Mouse (Mus musculus) cortical plate, adult 2 months (tissue): Measurements from ENCODE around the gene Il15ra. TPM values are rescaled to one million over a fixed set of nuclear protein-coding genes. Genes with fewer than 3 reads are reported as not detected.

Source experiments
- H3K27ac ChIP-seq: fragments of 200-500 bp; 2 replicates; pipeline ENCODE4 v1.5.1; 2012; ENCODE audit warnings: low read length, control low read depth, inconsistent platforms; ENCODE audit not compliant: insufficient read depth
- H3K4me1 ChIP-seq: fragments of 200-500 bp; 2 replicates; pipeline ENCODE4 v1.6.1; 2011; ENCODE audit warnings: low read length; ENCODE audit not compliant: control insufficient read depth, insufficient read depth
- H3K4me3 ChIP-seq: fragments of 200-500 bp; 2 replicates; pipeline ENCODE4 v1.5.1; 2011; ENCODE audit warnings: mild to moderate bottlenecking, low read length, control low read depth; ENCODE audit not compliant: insufficient read depth
- CTCF ChIP-seq: fragments of 200-500 bp; IDR thresholded peaks from 2 replicates; pipeline ENCODE4 v1.5.1; 2011; ENCODE audit warnings: mild to moderate bottlenecking, control low read depth, low read length; ENCODE audit not compliant: insufficient read depth; ENCODE audit errors: extremely low read depth
- POLR2A ChIP-seq: fragments of 200-500 bp; IDR thresholded peaks from 2 replicates; pipeline ENCODE4 v1.6.1; 2011; ENCODE audit warnings: mild to moderate bottlenecking, low read length, control low read depth; ENCODE audit not compliant: insufficient read depth; ENCODE audit errors: extremely low read depth
- polyA plus RNA-seq: library from polyadenylated mRNA; depleted of rRNA; stranded (reverse); fragments of >200 nt; gene quantifications from 2 replicates; pipeline ENCODE4 v1.2.3, GENCODE M21; 2012; rRNA removed

The Il15ra gene
- polyA plus RNA-seq: 19.0 and 21.7 TPM in 2 replicates

DNA sequence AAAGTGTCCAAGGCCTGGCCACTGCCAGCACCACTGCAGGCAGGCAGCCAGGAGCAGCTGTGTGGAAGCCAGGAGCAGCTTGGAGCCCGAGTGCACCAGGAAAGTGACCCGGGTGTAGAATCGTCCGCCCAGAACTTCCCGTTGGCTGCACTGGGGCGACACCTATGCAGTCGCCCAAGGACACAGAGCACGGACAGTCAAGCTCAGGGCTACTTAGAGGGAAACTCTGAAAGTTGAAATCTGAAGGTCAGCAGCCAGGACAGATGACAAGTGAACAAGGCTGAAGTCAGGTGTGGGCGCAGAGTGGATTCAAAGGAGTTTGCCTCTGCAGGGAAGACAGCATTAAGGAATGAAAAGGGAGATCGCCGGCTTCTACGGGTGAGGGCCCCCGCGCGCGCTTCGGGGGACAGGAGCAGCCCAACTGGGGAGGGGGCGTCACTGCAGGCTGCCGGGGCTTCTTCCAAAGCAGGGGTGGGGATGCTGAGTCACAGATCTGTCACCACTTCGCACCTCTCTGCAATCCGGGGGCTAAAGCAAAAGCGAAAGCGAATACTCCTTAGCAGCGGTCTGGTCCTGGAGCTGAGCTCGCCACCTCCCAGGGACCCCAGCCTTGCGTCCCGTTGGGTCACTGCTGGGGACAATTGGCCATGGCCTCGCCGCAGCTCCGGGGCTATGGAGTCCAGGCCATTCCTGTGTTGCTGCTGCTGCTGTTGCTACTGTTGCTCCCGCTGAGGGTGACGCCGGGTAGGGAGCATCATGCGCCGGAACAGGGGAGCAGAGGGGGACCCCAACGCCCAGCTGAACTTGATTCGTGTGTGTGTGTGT is at the start of gene Il15ra:
Il15ra (plus strand) TSS at position 90 of the 825 bp plus-strand sequence.
- Histone ChIP-seq H3K4me3 (peak within 1 kb of the TSS; percentile 82), H3K4me1 (peaks cover 1% of the 10 kb centered on the region), H3K27ac (peak within 1 kb of the TSS; percentile 69; the same call in 1 of the 2 replicates)
- TF ChIP-seq CTCF (no peak), POLR2A (no peak)

DNA sequence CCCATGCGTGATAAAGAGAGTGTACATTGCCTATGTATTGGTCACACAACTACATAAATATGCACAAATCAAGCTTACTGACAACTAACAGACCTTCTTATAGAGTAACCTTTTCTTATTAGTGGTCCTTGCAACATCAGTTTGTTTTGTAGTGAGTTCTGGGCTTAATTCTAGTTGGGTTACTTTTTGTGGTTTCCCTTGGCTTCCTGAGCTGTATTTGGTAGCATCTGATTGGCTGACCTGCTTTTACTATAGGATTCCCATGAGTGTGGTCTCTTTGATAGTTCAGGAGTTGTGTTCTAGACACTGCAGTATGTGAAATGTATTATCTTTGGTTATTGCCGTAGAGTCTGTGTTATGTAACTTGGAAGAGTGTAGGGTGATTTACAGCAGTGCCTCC is 47.5 kb upstream of the Il15ra start:
- Histone ChIP-seq H3K4me1 (peaks cover 5% of the 10 kb centered on the region; the same call in 1 of the 2 replicates), H3K4me3 (no peak overlapping the region), H3K27ac (no peak overlapping the region)
- no peak for TF ChIP-seq CTCF

DNA sequence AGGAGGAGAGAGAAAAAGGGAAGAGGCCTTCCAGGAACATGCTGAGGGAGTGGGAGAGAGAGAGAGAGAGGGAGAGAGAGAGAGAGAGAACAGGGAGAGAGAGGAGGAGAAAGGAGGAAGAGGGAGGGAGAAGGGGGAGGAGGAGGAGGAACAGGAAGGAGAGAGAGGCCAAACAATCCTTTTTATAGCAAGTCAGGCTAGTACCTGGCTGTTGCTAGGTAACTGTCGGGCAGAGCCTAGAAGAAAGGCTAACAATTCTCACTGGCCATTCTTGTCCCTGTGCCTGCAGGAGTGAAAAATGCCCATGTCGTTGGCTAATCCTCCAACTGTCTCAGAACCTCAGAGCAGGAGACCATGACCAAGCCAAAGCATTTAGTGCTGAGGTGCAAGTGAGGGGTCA is 45.8 kb upstream of the Il15ra start:
- H3K27ac ChIP-seq: no peak overlapping the region
- H3K4me3 ChIP-seq: no peak overlapping the region
- TF ChIP-seq POLR2A (no peak), CTCF (no peak)
- H3K4me1 ChIP-seq: peaks cover 5% of the 10 kb centered on the region; the same call in 1 of the 2 replicates

DNA sequence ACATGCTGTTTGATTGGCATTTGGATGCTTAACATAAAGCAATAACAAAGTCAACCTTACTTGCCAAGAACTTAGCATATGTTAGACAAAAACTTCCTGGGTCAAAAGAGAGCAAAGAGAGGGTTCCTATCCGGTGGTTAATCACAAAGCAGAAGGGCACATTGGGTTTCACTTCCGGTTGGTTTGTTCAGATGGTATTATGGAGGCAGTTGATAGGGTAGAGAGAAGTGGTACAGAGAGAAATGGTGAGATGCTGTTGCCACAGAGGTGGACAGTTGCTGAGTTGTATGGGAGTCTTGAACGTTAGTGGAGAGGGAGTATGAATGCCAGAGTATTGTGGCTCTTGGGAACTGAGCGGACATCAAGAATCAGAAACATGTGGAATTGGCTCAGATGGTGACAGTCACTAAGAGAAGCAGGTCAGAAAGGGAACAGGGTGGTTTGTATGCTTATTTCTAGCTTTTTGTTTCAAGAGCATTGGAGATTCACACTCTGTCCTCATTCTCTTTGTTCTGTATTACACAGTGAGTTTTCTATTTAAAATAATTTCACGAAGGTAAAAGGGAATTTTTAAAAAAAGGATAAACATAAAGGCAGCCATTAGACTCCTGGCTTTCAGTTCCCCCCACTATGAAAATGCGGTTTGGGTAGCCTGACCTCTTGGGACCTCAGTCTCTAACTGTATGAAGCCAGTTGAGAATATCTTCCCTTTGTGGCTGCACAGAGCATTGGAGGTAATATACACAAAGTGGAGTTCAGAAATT is 42.8 kb upstream of the Il15ra start:
- Histone ChIP-seq H3K4me3 (no peak overlapping the region), H3K4me1 (peaks cover 3% of the 10 kb centered on the region; the same call in 1 of the 2 replicates), H3K27ac (no peak overlapping the region)
- no peak for TF ChIP-seq CTCF
- TF ChIP-seq POLR2A: no peak

DNA sequence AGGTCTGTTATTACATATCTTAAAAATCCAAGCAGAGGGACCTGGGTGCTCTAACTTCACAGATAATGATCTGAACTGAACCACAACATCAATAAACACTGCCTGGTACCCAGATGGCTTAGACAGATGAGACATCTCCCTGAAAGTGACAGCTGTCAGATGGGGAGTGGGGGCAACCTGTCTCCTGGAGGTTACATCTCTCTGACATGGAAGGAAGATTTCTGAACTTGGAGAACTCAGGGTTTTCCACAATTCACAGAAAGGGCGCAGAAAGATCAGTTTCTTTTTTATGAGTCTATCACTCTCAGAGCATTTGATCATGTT is 42.2 kb upstream of the Il15ra start:
- H3K4me3 ChIP-seq: no peak overlapping the region
- H3K4me1 ChIP-seq: peaks cover 3% of the 10 kb centered on the region; the same call in 1 of the 2 replicates
- no peak overlapping the region for H3K27ac ChIP-seq
- TF ChIP-seq POLR2A: no peak
- TF ChIP-seq CTCF: no peak

DNA sequence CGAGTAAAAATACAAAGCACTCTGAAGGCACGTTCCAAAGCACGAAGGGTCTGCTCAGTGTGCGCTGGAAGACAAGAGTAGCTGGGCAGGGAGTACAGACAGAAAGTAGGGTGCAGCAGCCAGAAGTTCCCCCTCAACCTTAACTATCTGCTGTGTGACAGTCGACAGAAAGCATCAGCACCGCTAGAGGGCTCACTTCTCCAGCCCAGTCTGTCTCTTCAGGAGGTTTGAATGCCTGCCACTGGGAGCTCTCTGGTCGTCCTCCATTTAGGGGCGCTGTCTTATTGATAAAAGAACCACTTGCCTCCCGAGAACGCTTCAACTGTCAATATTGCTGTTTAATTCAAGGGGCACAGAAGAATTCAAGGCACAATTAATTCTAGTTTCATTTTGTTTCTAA is 41.1 kb upstream of the Il15ra start:
- Histone ChIP-seq H3K27ac (no peak overlapping the region), H3K4me3 (no peak overlapping the region), H3K4me1 (peaks cover 3% of the 10 kb centered on the region; the same call in 1 of the 2 replicates)
- no peak for TF ChIP-seq POLR2A
- TF ChIP-seq CTCF: peak; percentile 87

DNA sequence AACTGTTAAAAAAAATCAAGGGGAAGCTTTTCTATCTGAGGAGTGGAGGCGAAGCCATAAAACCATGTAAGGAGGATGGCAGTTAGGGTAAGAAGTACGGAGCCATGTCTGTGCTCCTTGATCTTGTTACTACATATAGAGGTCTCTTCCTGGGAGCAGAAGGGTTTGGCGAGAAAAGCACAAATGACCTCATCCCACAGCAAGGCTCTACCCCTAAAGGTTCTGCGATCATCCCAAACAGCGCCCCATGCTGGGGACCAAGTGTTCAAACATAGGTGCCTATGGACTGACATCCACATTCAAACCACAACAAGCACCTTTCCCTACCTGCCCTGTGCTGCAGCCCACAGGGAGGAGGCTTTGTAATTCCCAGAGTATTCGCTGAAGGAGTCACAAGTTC is 40.7 kb upstream of the Il15ra start:
- TF ChIP-seq CTCF: 0 out of 2 replicates have a peak, but pooled peaks have one; percentile 15
- no peak for TF ChIP-seq POLR2A
- Histone ChIP-seq H3K4me1 (peaks cover 3% of the 10 kb centered on the region; the same call in 1 of the 2 replicates), H3K4me3 (no peak overlapping the region), H3K27ac (no peak overlapping the region)

DNA sequence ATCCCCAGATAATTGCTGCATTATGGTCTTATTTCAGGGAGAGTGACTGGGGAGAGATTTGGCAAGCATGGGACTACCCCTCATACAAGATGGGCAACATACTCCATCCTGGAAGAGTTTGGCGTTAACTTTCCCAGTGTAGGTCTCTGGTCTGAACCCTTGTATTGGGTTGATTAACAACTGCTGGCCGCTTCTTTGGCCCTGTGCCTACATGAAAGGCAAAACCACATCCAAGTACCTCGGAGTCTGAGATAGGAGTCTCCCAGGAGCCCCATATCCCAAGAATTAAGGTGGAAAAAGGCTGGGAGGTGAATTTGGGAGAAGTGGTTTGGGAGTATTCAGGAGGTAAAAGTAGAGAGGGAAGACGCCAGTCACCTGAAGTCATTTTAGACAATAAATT is 40.3 kb upstream of the Il15ra start:
- Histone ChIP-seq H3K4me1 (no peaks in the 10 kb centered on the region), H3K4me3 (no peak overlapping the region), H3K27ac (no peak overlapping the region)
- TF ChIP-seq CTCF (no peak), POLR2A (no peak)

DNA sequence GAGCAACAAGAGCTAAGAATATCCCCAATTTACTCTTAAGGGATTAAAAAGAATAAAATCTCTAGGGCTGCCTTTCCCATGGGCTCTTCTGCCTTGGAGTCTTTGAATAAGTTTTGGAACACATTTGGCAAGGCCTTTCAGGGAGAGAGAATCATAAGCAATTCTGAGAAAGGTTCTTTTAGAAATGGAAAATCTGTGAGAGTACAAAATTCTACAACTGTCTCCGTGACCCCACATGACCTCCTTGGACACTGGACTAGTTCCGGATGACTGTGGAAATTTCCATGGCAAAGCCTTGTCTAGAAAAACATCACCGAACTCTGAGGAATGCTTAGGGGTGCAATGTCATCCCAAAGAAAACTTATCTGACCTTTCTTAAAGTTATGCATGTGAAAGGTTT is 39.8 kb upstream of the Il15ra start:
- Histone ChIP-seq H3K4me3 (no peak overlapping the region), H3K27ac (no peak overlapping the region), H3K4me1 (no peaks in the 10 kb centered on the region)
- no peak for TF ChIP-seq POLR2A
- TF ChIP-seq CTCF: no peak
